Mouse (Mus musculus) stomach, embryonic 14.5 days (tissue): Measurements from ENCODE around the gene Igfbp7. TPM values are rescaled to one million over a fixed set of nuclear protein-coding genes. Genes with fewer than 3 reads are reported as not detected.
A peak's percentile ranks its signal among the peaks of the same experiment; 100 is the strongest.

Source experiments
- ATAC-seq: fragments of 200-750 bp; cut with Nextera tagmentation; 2 replicates; pipeline ENCODE4 v1.8.0; 2017; ENCODE audit warnings: low read depth, moderate TSS enrichment; ENCODE audit not compliant: insufficient number of reproducible peaks, insufficient read depth, low FRiP score
- H3K27ac ChIP-seq: fragments of 300-500 bp; sonication (generic); 2 replicates; pipeline ENCODE4 v1.5.1; 2014; ENCODE audit warnings: mild to moderate bottlenecking, low read length, moderate library complexity, mixed read lengths
- H3K27me3 ChIP-seq: fragments of 300-500 bp; sonication (generic); 2 replicates; pipeline ENCODE4 v1.6.1; 2014; ENCODE audit warnings: low read length, control low read depth, mixed read lengths; ENCODE audit not compliant: control insufficient read depth, insufficient read depth
- H3K36me3 ChIP-seq: fragments of 300-500 bp; sonication (generic); 2 replicates; pipeline ENCODE4 v1.6.1; 2014; ENCODE audit warnings: mild to moderate bottlenecking, control low read depth, low read length, moderate library complexity, mixed read lengths; ENCODE audit not compliant: control insufficient read depth, insufficient read depth
- H3K4me1 ChIP-seq: fragments of 300-500 bp; sonication (generic); 2 replicates; pipeline ENCODE4 v1.6.1; 2014; ENCODE audit warnings: low read length, control low read depth, mixed read lengths; ENCODE audit not compliant: control insufficient read depth, insufficient read depth
- H3K4me2 ChIP-seq: fragments of 300-500 bp; sonication (generic); replicated peaks from 2 replicates; pipeline ENCODE4 v1.6.1; 2014; ENCODE audit warnings: low read depth, low read length, control low read depth
- H3K4me3 ChIP-seq: fragments of 300-500 bp; sonication (generic); 2 replicates; pipeline ENCODE4 v1.5.1; 2014; ENCODE audit warnings: low read depth, low read length, control low read depth
- H3K9ac ChIP-seq: fragments of 300-500 bp; sonication (generic); replicated peaks from 2 replicates; pipeline ENCODE4 v1.6.1; 2014; ENCODE audit warnings: low read depth, mild to moderate bottlenecking, control low read depth, low read length, moderate library complexity, mixed read lengths
- H3K9me3 ChIP-seq: fragments of 300-500 bp; sonication (generic); 2 replicates; pipeline ENCODE4 v1.6.1; 2016; ENCODE audit warnings: low read depth, low read length, control low read depth; ENCODE audit not compliant: control insufficient read depth
- WGBS: fragments of 180-500 bp; shearing (Covaris S2); extraction: QIAGEN DNeasy Blood & Tissue Kit; methylation state at CpG from one replicate; pipeline ENCODE4 v1.1.7; 2014; 5-methylcytosine and 5-hydroxymethylcytosine counted together
- polyA plus RNA-seq: library from polyadenylated mRNA; unstranded; fragments of >200 nt; fragmentation: Nextera tagmentation; extraction: Ambion mirVana; gene quantifications from 2 replicates; pipeline ENCODE4 v1.2.1, GENCODE M21; 2014

Igfbp7 gene
- polyA plus RNA-seq, 1 experiment from 2014 or later: 121 TPM

DNA sequence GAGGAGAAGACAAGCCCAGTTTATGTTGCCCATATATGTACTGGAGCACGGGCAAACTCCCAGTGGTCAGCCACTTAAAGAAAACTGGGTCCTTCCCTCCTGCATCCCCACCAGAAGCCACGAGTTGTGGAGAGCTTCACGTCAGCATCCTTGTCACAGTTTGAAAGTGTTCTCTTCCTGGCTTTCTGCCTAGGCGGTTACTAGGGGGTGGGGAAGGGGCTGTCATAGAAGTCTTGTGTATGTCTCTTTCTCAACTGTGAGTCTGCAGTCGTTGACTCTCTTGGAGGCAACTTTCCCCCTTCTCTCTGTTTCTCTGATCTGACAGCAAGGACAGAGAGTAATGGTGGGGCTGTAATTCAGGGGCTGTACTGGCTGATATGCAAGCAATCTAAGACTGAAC lies 5.7 kb downstream of the Igfbp7 start:
- H3K36me3 ChIP-seq: no peaks in the 10 kb centered on the region
- no peaks in the 10 kb centered on the region for H3K27me3 ChIP-seq
- H3K4me1 ChIP-seq: peaks cover 17% of the 10 kb centered on the region
- H3K9ac ChIP-seq: no peak overlapping the region
- ATAC-seq: no peak
- H3K27ac ChIP-seq: no peak overlapping the region
- no peak overlapping the region for H3K4me3 ChIP-seq
- WGBS: 53% methylated on average over 5 of the region's 5 CpGs
- H3K9me3 ChIP-seq: no peaks in the 10 kb centered on the region
- H3K4me2 ChIP-seq: no peak overlapping the region

DNA sequence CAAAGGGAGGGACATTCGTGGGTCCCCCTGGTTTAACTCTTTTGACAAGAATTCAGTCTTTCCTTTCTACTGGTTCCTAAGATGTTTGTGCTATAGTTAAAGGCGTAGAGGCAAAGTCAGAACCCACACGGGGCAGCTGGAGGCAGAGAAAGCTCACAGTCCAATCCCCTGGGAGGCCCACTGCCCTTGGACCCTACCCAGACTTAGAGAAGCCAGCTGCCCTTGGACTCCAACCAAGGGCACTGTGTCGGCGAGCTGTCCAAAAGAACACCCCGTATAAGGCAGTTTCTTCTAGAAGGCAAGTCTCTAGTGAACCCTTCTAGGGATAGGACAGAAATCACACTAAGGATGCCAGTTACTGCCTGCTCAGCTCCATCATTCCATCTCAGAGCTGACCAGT lies 7.0 kb downstream of the Igfbp7 start:
- Histone ChIP-seq H3K4me3 (no peak overlapping the region), H3K4me2 (no peak overlapping the region), H3K4me1 (peaks cover 17% of the 10 kb centered on the region), H3K27ac (no peak overlapping the region), H3K9ac (no peak overlapping the region), H3K36me3 (no peaks in the 10 kb centered on the region), H3K9me3 (no peaks in the 10 kb centered on the region), H3K27me3 (no peaks in the 10 kb centered on the region)
- WGBS: 72% methylated on average over 6 of the region's 6 CpGs
- ATAC-seq: no peak; the same call in 1 of the 2 replicates

DNA sequence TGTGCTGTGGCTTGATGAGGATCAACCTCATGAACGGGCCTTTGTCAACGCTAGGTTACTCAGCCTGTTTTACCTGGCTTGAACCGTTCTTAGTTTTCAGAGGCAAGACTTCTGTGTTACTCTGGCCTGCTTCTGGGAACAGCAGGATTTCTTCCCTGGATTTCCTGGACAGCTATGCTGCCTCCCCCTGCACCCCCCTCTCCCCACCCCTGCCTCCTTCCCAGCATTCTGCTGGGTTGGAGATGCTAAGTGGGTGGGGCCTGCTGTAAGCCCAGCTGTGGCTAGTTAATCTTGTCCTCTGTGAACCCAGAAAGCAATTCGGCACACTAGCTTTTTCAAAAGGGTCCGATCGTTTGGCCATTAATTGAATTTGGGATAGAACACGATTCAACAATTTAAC lies 7.7 kb downstream of the Igfbp7 start:
- Histone ChIP-seq H3K36me3 (no peaks in the 10 kb centered on the region), H3K27me3 (no peaks in the 10 kb centered on the region), H3K9ac (no peak overlapping the region), H3K4me3 (no peak overlapping the region), H3K4me1 (peaks cover 17% of the 10 kb centered on the region), H3K9me3 (no peaks in the 10 kb centered on the region), H3K4me2 (no peak overlapping the region), H3K27ac (no peak overlapping the region)
- 57% methylated on average over 7 of the region's 7 CpGs for WGBS
- no peak for ATAC-seq

DNA sequence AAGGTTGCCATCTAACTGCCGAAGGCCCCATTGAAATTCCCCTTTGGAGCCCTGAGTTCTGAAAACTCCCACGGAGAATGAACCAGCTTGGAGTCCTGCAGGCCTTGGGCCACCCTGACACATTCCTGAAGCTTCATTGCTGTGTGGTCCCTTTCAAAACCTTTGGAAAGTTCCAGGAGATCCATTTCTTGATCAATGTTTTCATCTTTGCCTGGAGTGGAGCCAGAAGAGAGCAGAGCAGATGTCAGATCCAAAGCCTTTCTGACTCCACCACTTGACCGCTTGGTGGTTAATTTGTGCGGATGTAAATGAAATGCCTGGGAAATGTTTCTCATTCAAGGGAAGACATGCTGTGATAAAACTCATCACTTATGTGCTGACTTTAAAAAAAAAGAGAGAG lies 8.8 kb downstream of the Igfbp7 start:
- Histone ChIP-seq H3K36me3 (no peaks in the 10 kb centered on the region), H3K4me3 (no peak overlapping the region), H3K4me2 (no peak overlapping the region), H3K9ac (no peak overlapping the region), H3K27ac (no peak overlapping the region), H3K4me1 (peaks cover 17% of the 10 kb centered on the region), H3K27me3 (no peaks in the 10 kb centered on the region), H3K9me3 (no peaks in the 10 kb centered on the region)
- ATAC-seq: no peak
- WGBS: 65% methylated on average over 4 of the region's 4 CpGs

DNA sequence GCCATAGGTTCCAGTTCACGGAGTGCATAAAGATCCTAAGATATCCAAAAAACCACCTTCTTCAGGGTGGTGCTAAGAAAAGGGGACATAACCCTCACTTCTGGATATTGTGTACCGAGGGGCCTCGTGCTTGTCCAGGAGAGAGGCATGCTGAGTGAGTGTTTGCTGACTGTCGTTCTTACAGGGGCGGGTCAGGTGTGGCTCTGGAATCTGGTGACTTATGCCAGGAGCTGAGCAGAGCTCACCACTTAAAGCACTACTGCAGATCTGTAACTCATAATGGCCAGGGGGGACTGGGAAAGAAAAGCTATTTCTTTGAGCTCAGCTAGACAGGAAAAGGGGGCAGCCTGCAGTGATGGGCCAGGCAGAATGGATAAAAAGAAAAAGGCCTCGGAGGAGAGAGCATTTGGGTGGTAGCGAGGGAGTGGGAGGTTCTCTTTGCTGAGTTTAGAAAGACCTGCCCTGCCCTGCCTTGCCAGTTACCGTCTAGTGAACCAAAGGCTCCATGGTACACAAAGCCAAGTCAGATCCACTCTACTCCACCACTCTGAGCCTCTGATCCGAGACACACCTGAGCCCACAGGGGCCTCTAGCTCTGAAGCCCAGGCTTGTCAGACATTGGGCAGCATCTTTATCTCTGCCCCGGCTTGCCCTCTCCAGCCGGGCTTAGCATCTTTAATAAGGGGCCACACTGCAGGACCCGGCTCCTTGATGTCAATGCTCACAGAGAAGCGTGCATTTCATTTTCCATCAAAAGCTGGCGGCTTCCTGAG lies 9.4 kb downstream of the Igfbp7 start:
- peak; percentile 74; the same call in 1 of the 2 replicates for ATAC-seq
- no peaks in the 10 kb centered on the region for H3K9me3 ChIP-seq
- no peaks in the 10 kb centered on the region for H3K27me3 ChIP-seq
- no peak overlapping the region for H3K9ac ChIP-seq
- H3K36me3 ChIP-seq: no peaks in the 10 kb centered on the region
- 65% methylated on average over 14 of the region's 14 CpGs for WGBS
- peaks cover 17% of the 10 kb centered on the region for H3K4me1 ChIP-seq
- peak overlapping the region; percentile 29; the same call in 1 of the 2 replicates for H3K27ac ChIP-seq
- H3K4me3 ChIP-seq: no peak overlapping the region
- H3K4me2 ChIP-seq: no peak overlapping the region

DNA sequence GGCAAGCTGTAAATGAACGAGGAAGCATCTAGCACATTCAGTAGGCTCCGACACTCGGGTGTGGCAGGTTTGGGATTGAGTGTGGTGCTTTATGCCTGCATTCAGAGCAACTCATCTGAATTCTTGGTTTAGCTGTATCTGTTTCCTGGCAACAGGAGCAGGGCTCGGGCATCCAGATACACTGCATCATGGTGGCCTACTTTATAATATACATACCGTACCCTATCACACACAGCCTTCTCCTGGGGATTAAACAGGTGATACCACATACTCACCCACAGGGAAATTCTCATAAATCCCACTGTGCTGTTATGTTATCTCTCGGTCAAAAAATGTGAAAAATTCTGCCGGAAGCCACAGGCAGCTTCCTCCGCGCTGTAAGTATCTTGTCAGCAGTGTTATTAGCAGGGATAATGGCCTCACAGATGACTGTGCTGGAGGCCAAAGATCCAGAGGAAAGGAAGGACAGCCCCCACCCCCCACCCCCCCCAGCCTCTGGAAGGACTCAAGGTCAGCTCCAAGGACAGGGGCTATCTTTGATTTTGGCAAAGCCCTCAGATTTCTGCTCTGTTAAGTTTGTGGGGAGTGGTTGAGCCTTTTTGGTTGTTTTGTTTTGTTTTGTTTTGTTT lies 13.7 kb downstream of the Igfbp7 start:
- Histone ChIP-seq H3K27ac (no peak overlapping the region), H3K4me3 (no peak overlapping the region), H3K36me3 (no peaks in the 10 kb centered on the region), H3K9me3 (no peaks in the 10 kb centered on the region), H3K4me2 (no peak overlapping the region), H3K9ac (no peak overlapping the region), H3K4me1 (peaks cover 6% of the 10 kb centered on the region), H3K27me3 (no peaks in the 10 kb centered on the region)
- no peak for ATAC-seq
- WGBS: 74% methylated on average over 9 of the region's 9 CpGs

- WGBS: 81% methylated on average over 10 of the region's 10 CpGs
- H3K36me3 ChIP-seq: no peaks in the 10 kb centered on the region
- H3K4me2 ChIP-seq: no peak overlapping the region
- no peaks in the 10 kb centered on the region for H3K9me3 ChIP-seq
- H3K27me3 ChIP-seq: no peaks in the 10 kb centered on the region
- H3K9ac ChIP-seq: no peak overlapping the region
- no peak overlapping the region for H3K4me3 ChIP-seq
- no peaks in the 10 kb centered on the region for H3K4me1 ChIP-seq
- ATAC-seq: no peak
- no peak overlapping the region for H3K27ac ChIP-seq
Measured at GRCm38 (mm10) chr5:77393094-77393619, 14.7 kb downstream of the Igfbp7 start.

- no peak overlapping the region for H3K9ac ChIP-seq
- no peaks in the 10 kb centered on the region for H3K36me3 ChIP-seq
- H3K4me2 ChIP-seq: no peak overlapping the region
- H3K27me3 ChIP-seq: no peaks in the 10 kb centered on the region
- 0 out of 2 replicates have a peak, but pooled peaks cover 8% of the 10 kb centered on the region for H3K4me1 ChIP-seq
- H3K9me3 ChIP-seq: no peaks in the 10 kb centered on the region
- 89% methylated on average over 2 of the region's 2 CpGs for WGBS
- ATAC-seq: no peak
- H3K27ac ChIP-seq: no peak overlapping the region
- no peak overlapping the region for H3K4me3 ChIP-seq
Measured at GRCm38 (mm10) chr5:77390272-77390671, 17.6 kb downstream of the Igfbp7 start.
